ENCODE assay signal across 10 mouse cellular contexts in genomic region chr13:29746501-29747346, GRCm38 (mm10).
A peak's percentile ranks its signal among the peaks of the same experiment; 100 is the strongest.
DNase-seq lines count a peak whose midpoint lies in the region; ATAC-seq and TF ChIP-seq lines count a peak whose summit lies in the region.
"Had no signal": no experiment of that assay in that cellular context is flagged by ENCODE, and none has a peak within 500 bp of the region (broad histone marks: within the 10 kb centered on the region; RNA-seq: fewer than 3 reads in every experiment).

No protein-coding gene starts in this region.

- ATAC-seq in midbrain, embryonic 12.5 days (ENCODE audit: low FRiP score, low read depth): no peak
- no peak for ATAC-seq in midbrain, embryonic 15.5 days (replicated peaks)
- peak; percentile 67; the same call in 1 of the 2 replicates for ATAC-seq in embryonic facial prominence, embryonic 13.5 days (ENCODE audit: insufficient number of reproducible peaks, insufficient read depth, low FRiP score, low TSS enrichment, low read depth)
- peak; percentile 38; the same call in 1 of the 2 replicates for ATAC-seq in forebrain, postnatal 0 days
- no peak for ATAC-seq in megakaryocyte-erythroid progenitor cell, adult 5-6 weeks (replicated peaks; ENCODE audit: low FRiP score, low TSS enrichment, poor library complexity, severe bottlenecking)
- ATAC-seq: inflammation-experienced regulatory T-cells, adult 6 months had no signal

- H3K9me3 ChIP-seq in midbrain, embryonic 12.5 days: no peaks in the 10 kb centered on the region
- no peaks in the 10 kb centered on the region for H3K9me3 ChIP-seq in midbrain, embryonic 15.5 days
- no peaks in the 10 kb centered on the region for H3K9me3 ChIP-seq in embryonic facial prominence, embryonic 13.5 days
- H3K9me3 ChIP-seq in forebrain, postnatal 0 days (ENCODE audit: low read length): no peaks in the 10 kb centered on the region
- H3K9me3 ChIP-seq: liver, embryonic 13.5 days had no signal

- WGBS in midbrain, embryonic 12.5 days: 74% methylated on average over 9 of the region's 9 CpGs
- WGBS in midbrain, embryonic 15.5 days: 67% methylated on average over 9 of the region's 9 CpGs
- WGBS in embryonic facial prominence, embryonic 13.5 days: 41% methylated on average over 9 of the region's 9 CpGs
- WGBS in forebrain, postnatal 0 days: 40% methylated on average over 9 of the region's 9 CpGs

- no peak overlapping the region for H3K4me2 ChIP-seq in midbrain, embryonic 12.5 days (replicated peaks)
- no peak overlapping the region for H3K4me2 ChIP-seq in midbrain, embryonic 15.5 days
- no peak overlapping the region for H3K4me2 ChIP-seq in embryonic facial prominence, embryonic 13.5 days
- no peak overlapping the region for H3K4me2 ChIP-seq in forebrain, postnatal 0 days (ENCODE audit: low read depth)
- H3K4me2 ChIP-seq: liver, embryonic 13.5 days had no signal

- H3K27me3 ChIP-seq in midbrain, embryonic 12.5 days: no peaks in the 10 kb centered on the region
- no peaks in the 10 kb centered on the region for H3K27me3 ChIP-seq in midbrain, embryonic 15.5 days (replicated peaks)
- H3K27me3 ChIP-seq in embryonic facial prominence, embryonic 13.5 days: no peaks in the 10 kb centered on the region
- no peaks in the 10 kb centered on the region for H3K27me3 ChIP-seq in forebrain, postnatal 0 days (ENCODE audit: insufficient read depth, low read length)
- H3K27me3 ChIP-seq: liver, embryonic 13.5 days had no signal

- no peak for DNase-seq in forebrain, postnatal 0 days
- peak; percentile 78 for DNase-seq in retina, postnatal 1 day
- no peak for DNase-seq in ovary, postnatal 10 days (ENCODE audit: low spot score)
- DNase-seq in layer of hippocampus, adult 9-11 months: no peak
- DNase-seq: liver, embryonic 13.5 days had no signal

- H3K4me1 ChIP-seq in midbrain, embryonic 12.5 days: peaks cover 8% of the 10 kb centered on the region; the same call in 1 of the 2 replicates
- no peaks in the 10 kb centered on the region for H3K4me1 ChIP-seq in midbrain, embryonic 15.5 days
- H3K4me1 ChIP-seq in embryonic facial prominence, embryonic 13.5 days: peaks cover 24% of the 10 kb centered on the region
- 0 out of 2 replicates have a peak, but pooled peaks cover 5% of the 10 kb centered on the region for H3K4me1 ChIP-seq in forebrain, postnatal 0 days (ENCODE audit: insufficient read depth)

- H3K4me3 ChIP-seq in midbrain, embryonic 12.5 days: no peak overlapping the region
- no peak overlapping the region for H3K4me3 ChIP-seq in midbrain, embryonic 15.5 days
- no peak overlapping the region for H3K4me3 ChIP-seq in embryonic facial prominence, embryonic 13.5 days
- no peak overlapping the region for H3K4me3 ChIP-seq in forebrain, postnatal 0 days (ENCODE audit: low read depth, low read length)
- H3K4me3 ChIP-seq: liver, embryonic 13.5 days had no signal

- no peaks in the 10 kb centered on the region for H3K36me3 ChIP-seq in midbrain, embryonic 12.5 days
- H3K36me3 ChIP-seq in midbrain, embryonic 15.5 days (replicated peaks): no peaks in the 10 kb centered on the region
- H3K36me3 ChIP-seq in embryonic facial prominence, embryonic 13.5 days: no peaks in the 10 kb centered on the region
- no peaks in the 10 kb centered on the region for H3K36me3 ChIP-seq in forebrain, postnatal 0 days (ENCODE audit: insufficient read depth)
- H3K36me3 ChIP-seq: liver, embryonic 13.5 days had no signal

- no peak overlapping the region for H3K9ac ChIP-seq in midbrain, embryonic 12.5 days (replicated peaks)
- no peak overlapping the region for H3K9ac ChIP-seq in midbrain, embryonic 15.5 days
- no peak overlapping the region for H3K9ac ChIP-seq in embryonic facial prominence, embryonic 13.5 days
- no peak overlapping the region for H3K9ac ChIP-seq in forebrain, postnatal 0 days
- H3K9ac ChIP-seq: liver, embryonic 13.5 days had no signal

- no peak for TF ChIP-seq CTCF in forebrain, postnatal 0 days (IDR thresholded peaks at IDR 0.05; ENCODE audit: low read depth)

- 0 out of 2 replicates have a peak overlapping the region, but pooled peaks have one; percentile 20 for H3K27ac ChIP-seq in midbrain, embryonic 12.5 days (replicated peaks)
- H3K27ac ChIP-seq in midbrain, embryonic 15.5 days: no peak overlapping the region
- H3K27ac ChIP-seq in embryonic facial prominence, embryonic 13.5 days: peak overlapping the region; percentile 45
- H3K27ac ChIP-seq in forebrain, postnatal 0 days (ENCODE audit: low read depth, low read length): 0 out of 2 replicates have a peak overlapping the region, but pooled peaks have one; percentile 35
- H3K27ac ChIP-seq: liver, embryonic 13.5 days had no signal

Comparison
In these comparisons a context has a peak if more than half of its experiments do, and no peak if none do; other contexts are left out.
1. ATAC-seq: peak in embryonic facial prominence, embryonic 13.5 days (single experiment) and forebrain, postnatal 0 days (single experiment); none in midbrain, embryonic 12.5 days (single experiment), midbrain, embryonic 15.5 days (single experiment) and megakaryocyte-erythroid progenitor cell, adult 5-6 weeks (single experiment).